Mouse (Mus musculus): Measurements from ENCODE around the gene Habp4.

DNA sequence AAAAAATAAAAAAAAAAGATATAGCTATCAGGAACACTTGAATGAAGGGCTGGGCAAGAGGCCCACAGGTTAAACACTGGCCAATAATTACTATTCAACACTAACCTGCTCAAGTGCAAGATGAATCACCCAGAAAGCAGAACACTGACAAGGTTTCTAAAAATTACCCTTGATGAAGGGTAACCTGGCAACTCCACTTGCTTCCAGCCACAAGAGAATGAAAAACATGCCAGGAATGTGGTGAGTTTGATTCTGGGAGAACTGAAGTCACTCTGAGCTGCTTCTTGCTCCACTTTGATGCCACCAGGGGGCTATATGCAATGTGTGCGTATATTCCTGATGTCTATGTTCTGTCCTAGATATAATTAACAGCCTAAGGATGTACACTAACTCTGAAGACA lies 6.5 kb upstream of the Habp4 start:
- TF ChIP-seq CTCF (IDR thresholded peaks at IDR 0.05; ENCODE audit: low read depth, low read length): 0 out of 2 replicates have a peak, but pooled peaks have one; percentile 5
- TF ChIP-seq GATA1 (IDR thresholded peaks at IDR 0.05; ENCODE audit: borderline replicate concordance, low read length): no peak
- TF ChIP-seq TAL1 (conservative IDR thresholded peaks at IDR 0.05; ENCODE audit: low read depth, low read length): no peak
